Comparison of ENCODE assay signal across 9 mouse cellular contexts in genomic region chr9:62295006-62295698, GRCm38 (mm10). TPM values are rescaled to one million over a fixed set of nuclear protein-coding genes. Genes with fewer than 3 reads are reported as not detected.
A peak's percentile ranks its signal among the peaks of the same experiment; 100 is the strongest.
DNase-seq lines count a peak whose midpoint lies in the region; ATAC-seq and TF ChIP-seq lines count a peak whose summit lies in the region.
"Had no signal": no experiment of that assay in that cellular context is flagged by ENCODE, and none has a peak within 500 bp of the region (broad histone marks: within the 10 kb centered on the region; RNA-seq: fewer than 3 reads in every experiment).

No protein-coding gene starts in this region.

- no peaks in the 10 kb centered on the region for H3K36me3 ChIP-seq in E14TG2a.4 (ENCODE audit: insufficient read depth, low read length)
- H3K36me3 ChIP-seq in small intestine, adult 2 months (ENCODE audit: control insufficient read depth, insufficient read depth, low read length), result no peaks in the 10 kb centered on the region

- no peaks in the 10 kb centered on the region for H3K27me3 ChIP-seq in E14TG2a.4 (ENCODE audit: insufficient read depth, low read length)
- H3K27me3 ChIP-seq in small intestine, adult 2 months (ENCODE audit: control insufficient read depth, insufficient read depth, low read length), result 0 out of 2 replicates have a peak, but pooled peaks cover 2% of the 10 kb centered on the region

- H3K9me3 ChIP-seq in E14TG2a.4 (ENCODE audit: low read length), result no peaks in the 10 kb centered on the region

- H3K4me3 ChIP-seq in E14TG2a.4 (replicated peaks; ENCODE audit: low read length), result no peak overlapping the region
- no peak overlapping the region for H3K4me3 ChIP-seq in small intestine, adult 2 months (ENCODE audit: low read depth, low read length)
- H3K4me3 ChIP-seq: myocyte had no signal

- no peak for ATAC-seq in inflammation-experienced regulatory T-cells, adult 6 months

- H3K27ac ChIP-seq in small intestine, adult 2 months (ENCODE audit: insufficient read depth, low read depth, low read length), result no peak overlapping the region

- no peak for TF ChIP-seq POLR2A in small intestine, adult 2 months (IDR thresholded peaks at IDR 0.05; ENCODE audit: low read depth, low read length)

- TF ChIP-seq CTCF in E14TG2a.4 (conservative IDR thresholded peaks at IDR 0.05; ENCODE audit: low read length), result peak; percentile 88
- TF ChIP-seq CTCF in small intestine, adult 2 months (IDR thresholded peaks at IDR 0.05; ENCODE audit: extremely low read depth, insufficient read length, insufficient replicate concordance, low read depth, low read length), result peak; percentile 68; the same call in 1 of the 2 replicates

- WGBS in small intestine, adult 2 months, result 24% methylated on average over 7 of the region's 7 CpGs

- peak; percentile 67 for DNase-seq in WW6 (ENCODE audit: low read depth, low spot score)
- DNase-seq in cerebellum, postnatal 14 days, result peak; percentile 93
- peak; percentile 48 to 78 for DNase-seq in gastrocnemius, postnatal 4 days (ENCODE audit: low spot score in 2 of 2)
- peak; percentile 67 to 88 for DNase-seq in layer of hippocampus, adult 8-10 months (ENCODE audit: low spot score in 2 of 2)
- peak; percentile 84 for DNase-seq in lung, postnatal 25 days (ENCODE audit: low spot score)

- H3K4me1 ChIP-seq in E14TG2a.4 (replicated peaks; ENCODE audit: low read depth, low read length), result peaks cover 18% of the 10 kb centered on the region
- H3K4me1 ChIP-seq in small intestine, adult 2 months (ENCODE audit: control insufficient read depth, insufficient read depth, insufficient read length, low read length), result no peaks in the 10 kb centered on the region

RNA-seq across cellular contexts. Expression of gene Spesp1, which starts 13.1 kb away (rescaled TPM):
- total RNA-seq in gastrocnemius, postnatal 4 days (2021), result not detected
- under 1 TPM; 0.14 to 0.21 (median 0.20) TPM for total RNA-seq in layer of hippocampus, adult 8-10 months (2022)
- not detected in 2 replicates for polyA plus RNA-seq in small intestine, adult 2 months (2012; rRNA removed)
- not detected for polyA plus RNA-seq in inflammation-experienced regulatory T-cells, adult 6 months (2017; shearing (Covaris generic))
- polyA plus RNA-seq: myocyte had no signal

RNA-seq across cellular contexts. Expression of gene Anp32a, which starts 45.9 kb away (rescaled TPM):
- 100 to 1,000 TPM; 119 to 134 TPM for total RNA-seq in gastrocnemius, postnatal 4 days (2021)
- 100 to 1,000 TPM; 303 to 406 (median 351) TPM for total RNA-seq in layer of hippocampus, adult 8-10 months (2022)
- 2.4 and 4.7 TPM in 2 replicates for polyA plus RNA-seq in small intestine, adult 2 months (2012; rRNA removed)
- polyA plus RNA-seq in inflammation-experienced regulatory T-cells, adult 6 months (2017; shearing (Covaris generic)), result 100 to 1,000 TPM in 2 of 3 experiments, 10 to 100 TPM in 1; 81.5 to 158 (median 100) TPM
